Mouse (Mus musculus) thymus, postnatal 4 days (tissue): ENCODE measurements around the gene Gm21788.
"Not testable (repeated sequence)": the region's sequence is repeated elsewhere in the genome, so short reads cannot be mapped to it uniquely, and the experiment has no call there.

ENCODE experiments used
- DNase-seq: peaks from one replicate; pipeline ENCODE4 v3.0.0; 2021

The Gm21788 gene

GRCm38 (mm10) chrY:7404710-7405109, at the start of gene Gm21788:
TSS of gene Gm21788 (plus strand) at chrY:7405010.
- not testable (repeated sequence) for DNase-seq
